ENCODE assay signal across 9 mouse cellular contexts in genomic region chr8:111568029-111568428, GRCm38 (mm10). TPM values are rescaled to one million over a fixed set of nuclear protein-coding genes. Genes with fewer than 3 reads are reported as not detected.
A peak's percentile ranks its signal among the peaks of the same experiment; 100 is the strongest.
DNase-seq lines count a peak whose midpoint lies in the region; ATAC-seq and TF ChIP-seq lines count a peak whose summit lies in the region.
"Had no signal": no experiment of that assay in that cellular context is flagged by ENCODE, and none has a peak within 500 bp of the region (broad histone marks: within the 10 kb centered on the region; RNA-seq: fewer than 3 reads in every experiment).

No protein-coding gene starts in this region.

- no peak overlapping the region for H3K9ac ChIP-seq in liver, postnatal 0 days (replicated peaks)

- TF ChIP-seq CTCF in left cerebral cortex, adult 2 months (IDR thresholded peaks at IDR 0.05), result no peak
- no peak for TF ChIP-seq CTCF in bone marrow, adult 2 months (IDR thresholded peaks at IDR 0.05; ENCODE audit: control insufficient read depth, insufficient read depth, low read length)
- TF ChIP-seq CTCF in liver, postnatal 0 days (IDR thresholded peaks at IDR 0.05; ENCODE audit: low read depth), result no peak
- TF ChIP-seq CTCF in lung, adult 2 months (IDR thresholded peaks at IDR 0.05; ENCODE audit: insufficient read depth, low read length), result no peak

- H3K36me3 ChIP-seq in embryonic facial prominence, embryonic 10.5 days (replicated peaks), result peaks cover 12% of the 10 kb centered on the region; the same call in 1 of the 2 replicates
- H3K36me3 ChIP-seq in liver, postnatal 0 days (replicated peaks; ENCODE audit: insufficient read depth, low read length), result no peaks in the 10 kb centered on the region

- TF ChIP-seq POLR2A in bone marrow, adult 2 months (IDR thresholded peaks at IDR 0.05; ENCODE audit: borderline replicate concordance, control insufficient read depth, low read depth, low read length), result no peak
- TF ChIP-seq POLR2A in lung, adult 2 months (IDR thresholded peaks at IDR 0.05; ENCODE audit: borderline replicate concordance, extremely low read depth, low read depth, low read length), result no peak

- no peak overlapping the region for H3K4me3 ChIP-seq in left cerebral cortex, adult 2 months
- no peak overlapping the region for H3K4me3 ChIP-seq in bone marrow, adult 2 months (replicated peaks; ENCODE audit: control insufficient read depth, low read depth, low read length)
- H3K4me3 ChIP-seq in embryonic facial prominence, embryonic 10.5 days, result no peak overlapping the region
- H3K4me3 ChIP-seq in liver, postnatal 0 days (ENCODE audit: low read depth, low read length), result no peak overlapping the region
- H3K4me3 ChIP-seq in lung, adult 2 months (replicated peaks; ENCODE audit: extremely low read depth, low read depth, low read length), result no peak overlapping the region
- H3K4me3 ChIP-seq: erythroblast, embryonic 14.5 days had no signal

- no peak overlapping the region for H3K4me2 ChIP-seq in liver, postnatal 0 days (ENCODE audit: low read depth, low read length)

- peak overlapping the region; percentile 61; the same call in 1 of the 2 replicates for H3K27ac ChIP-seq in left cerebral cortex, adult 2 months
- peak overlapping the region; percentile 62 for H3K27ac ChIP-seq in bone marrow, adult 2 months (ENCODE audit: control insufficient read depth, insufficient read depth, low read depth, low read length, poor library complexity)
- peak overlapping the region; percentile 25; the same call in 1 of the 2 replicates for H3K27ac ChIP-seq in embryonic facial prominence, embryonic 10.5 days (replicated peaks)
- peak overlapping the region; percentile 39 for H3K27ac ChIP-seq in liver, postnatal 0 days (ENCODE audit: low read depth)

- 68% methylated on average over 3 of the region's 3 CpGs for WGBS in bone marrow, adult 2 months
- WGBS in embryonic facial prominence, embryonic 10.5 days, result 68% methylated on average over 3 of the region's 3 CpGs
- whole genome bisulfite sequencing in liver, postnatal 0 days (ENCODE audit: insufficient replicate concordance), result 29% methylated on average over 3 of the region's 3 CpGs
- 67% methylated on average over 3 of the region's 3 CpGs for WGBS in lung, adult 2 months

- intact Hi-C loops in left cerebral cortex, adult 2 months (cut with DNase I), result no loop called here

- peaks cover 4% of the 10 kb centered on the region for H3K4me1 ChIP-seq in bone marrow, adult 2 months (ENCODE audit: control insufficient read depth, insufficient read depth, low read length)
- peaks cover 48% of the 10 kb centered on the region for H3K4me1 ChIP-seq in embryonic facial prominence, embryonic 10.5 days
- peaks cover 40% of the 10 kb centered on the region for H3K4me1 ChIP-seq in liver, postnatal 0 days (ENCODE audit: insufficient read depth)
- peaks cover 17% of the 10 kb centered on the region for H3K4me1 ChIP-seq in lung, adult 2 months (ENCODE audit: control insufficient read depth, insufficient read depth, low read length)

- peak; percentile 67 for ATAC-seq in liver, postnatal 0 days

- TF ChIP-seq EP300 in liver, postnatal 0 days (IDR thresholded peaks at IDR 0.05; ENCODE audit: low read depth), result 0 out of 2 replicates have a peak, but pooled peaks have one; percentile 24

- no peaks in the 10 kb centered on the region for H3K27me3 ChIP-seq in embryonic facial prominence, embryonic 10.5 days (replicated peaks; ENCODE audit: low read depth, poor library complexity, severe bottlenecking)
- H3K27me3 ChIP-seq in liver, postnatal 0 days (ENCODE audit: insufficient read depth, low read length), result no peaks in the 10 kb centered on the region

- DNase-seq in left cerebral cortex, adult 2 months (ENCODE audit: extremely low spot score in 1 of 2, low spot score in 2 of 2), result no peak
- DNase-seq in left cerebral cortex, adult 8-10 months (ENCODE audit: low spot score in 2 of 2), result no peak
- DNase-seq in embryonic facial prominence, embryonic 10.5 days (ENCODE audit: low spot score), result no peak
- DNase-seq in liver, postnatal 0 days, result no peak
- DNase-seq in cerebellum, adult 11-12 months, result no peak
- no peak for DNase-seq in lung, adult 2 months
- DNase-seq: kidney, adult 11 months had no signal

- H3K9me3 ChIP-seq in embryonic facial prominence, embryonic 10.5 days, result no peaks in the 10 kb centered on the region
- H3K9me3 ChIP-seq in liver, postnatal 0 days (ENCODE audit: low read length), result no peaks in the 10 kb centered on the region

RNA-seq across cellular contexts. Expression of gene Znrf1, which starts 32.1 kb away (rescaled TPM):
- total RNA-seq in left cerebral cortex, adult 2 months (2021), result 100 to 1,000 TPM; 166 to 171 TPM
- 100 to 1,000 TPM; 120 to 139 (median 129) TPM for total RNA-seq in left cerebral cortex, adult 8-10 months (2022)
- polyA plus RNA-seq in bone marrow, adult 2 months (2011; ENCODE audit: insufficient read depth, insufficient read length, low replicate concordance, missing spikeins), result 41.3 and 124 TPM in 2 replicates
- polyA plus RNA-seq in embryonic facial prominence, embryonic 10.5 days (2016; fragmentation: Nextera tagmentation; extraction: Ambion mirVana), result 32.0 and 36.3 TPM in 2 replicates
- polyA plus RNA-seq in liver, postnatal 0 days (2015; fragmentation: Nextera tagmentation; extraction: Ambion mirVana), result 6.3 and 7.2 TPM in 2 replicates
- 103 and 116 TPM in 2 replicates for polyA plus RNA-seq in lung, adult 2 months (2012; rRNA removed)

RNA-seq across cellular contexts. Expression of gene Wdr59, which starts 46.1 kb away (rescaled TPM):
- 10 to 100 TPM; 18.9 to 20.0 TPM for total RNA-seq in left cerebral cortex, adult 2 months (2021)
- total RNA-seq in left cerebral cortex, adult 8-10 months (2022), result 10 to 100 TPM; 19.5 to 21.7 (median 20.3) TPM
- polyA plus RNA-seq in bone marrow, adult 2 months (2011; ENCODE audit: insufficient read depth, insufficient read length, low replicate concordance, missing spikeins), result 3.1 and 3.9 TPM in 2 replicates
- polyA plus RNA-seq in embryonic facial prominence, embryonic 10.5 days (2016; fragmentation: Nextera tagmentation; extraction: Ambion mirVana), result 5.4 and 6.6 TPM in 2 replicates
- 0.77 and 0.92 TPM in 2 replicates for polyA plus RNA-seq in liver, postnatal 0 days (2015; fragmentation: Nextera tagmentation; extraction: Ambion mirVana)
- polyA plus RNA-seq in lung, adult 2 months (2012; rRNA removed), result 6.7 and 8.9 TPM in 2 replicates
